Mouse (Mus musculus) neural tube, embryonic 13.5 days (tissue): ENCODE results near the gene Zfp651. TPM values are rescaled to one million over a fixed set of nuclear protein-coding genes. Genes with fewer than 3 reads are reported as not detected.

Experiments used
- ATAC-seq: fragments of 200-750 bp; cut with Nextera tagmentation; 2 replicates; pipeline ENCODE4 v1.8.0; 2017; ENCODE audit warnings: low read depth, mild to moderate bottlenecking, moderate TSS enrichment, moderate library complexity
- H3K27ac ChIP-seq: fragments of 300-500 bp; sonication (generic); replicated peaks from 2 replicates; pipeline ENCODE4 v1.5.1; 2015; ENCODE audit warnings: moderate library complexity, mild to moderate bottlenecking, inconsistent platforms
- H3K27me3 ChIP-seq: fragments of 300-500 bp; sonication (generic); 2 replicates; pipeline ENCODE4 v1.6.1; 2015; ENCODE audit warnings: mild to moderate bottlenecking, inconsistent platforms
- H3K36me3 ChIP-seq: fragments of 300-500 bp; sonication (generic); 2 replicates; pipeline ENCODE4 v1.6.1; 2015; ENCODE audit warnings: mild to moderate bottlenecking, inconsistent platforms
- H3K4me1 ChIP-seq: fragments of 300-500 bp; sonication (generic); replicated peaks from 2 replicates; pipeline ENCODE4 v1.6.1; 2015; ENCODE audit warnings: inconsistent platforms
- H3K4me2 ChIP-seq: fragments of 300-500 bp; sonication (generic); 2 replicates; pipeline ENCODE4 v1.6.1; 2015; ENCODE audit warnings: inconsistent platforms, mild to moderate bottlenecking, moderate library complexity
- H3K4me3 ChIP-seq: fragments of 300-500 bp; sonication (generic); 2 replicates; pipeline ENCODE4 v1.5.1; 2015; ENCODE audit warnings: mild to moderate bottlenecking, inconsistent platforms
- H3K9ac ChIP-seq: fragments of 300-500 bp; sonication (generic); 2 replicates; pipeline ENCODE4 v1.6.1; 2015; ENCODE audit warnings: moderate library complexity, mild to moderate bottlenecking, inconsistent platforms
- H3K9me3 ChIP-seq: fragments of 300-500 bp; sonication (generic); 2 replicates; pipeline ENCODE4 v1.6.1; 2016; ENCODE audit warnings: inconsistent platforms
- WGBS: fragments of 180-500 bp; shearing (Covaris S2); methylation state at CpG from one replicate; pipeline ENCODE4 v1.1.7; 2015; 5-methylcytosine and 5-hydroxymethylcytosine counted together
- polyA plus RNA-seq: library from polyadenylated mRNA; unstranded; fragments of >200 nt; fragmentation: Nextera tagmentation; extraction: Ambion mirVana; gene quantifications from 2 replicates; pipeline ENCODE4 v1.2.1, GENCODE M21; 2015

Zfp651 gene
- polyA plus RNA-seq, 1 experiment from 2014 or later: 19.2 TPM

- no peak overlapping the region for H3K9ac ChIP-seq
- H3K27me3 ChIP-seq: no peaks in the 10 kb centered on the region
- H3K4me1 ChIP-seq: peaks cover 4% of the 10 kb centered on the region
- no peak overlapping the region for H3K4me3 ChIP-seq
- H3K4me2 ChIP-seq: no peak overlapping the region
- peaks cover 87% of the 10 kb centered on the region for H3K36me3 ChIP-seq
- 97% methylated on average over 9 of the region's 9 CpGs for WGBS
- H3K9me3 ChIP-seq: no peaks in the 10 kb centered on the region
- ATAC-seq: no peak
- H3K27ac ChIP-seq: no peak overlapping the region
Measured at GRCm38 (mm10) chr9:121752774-121753173, 6.4 kb upstream of the Zfp651 start.

DNA sequence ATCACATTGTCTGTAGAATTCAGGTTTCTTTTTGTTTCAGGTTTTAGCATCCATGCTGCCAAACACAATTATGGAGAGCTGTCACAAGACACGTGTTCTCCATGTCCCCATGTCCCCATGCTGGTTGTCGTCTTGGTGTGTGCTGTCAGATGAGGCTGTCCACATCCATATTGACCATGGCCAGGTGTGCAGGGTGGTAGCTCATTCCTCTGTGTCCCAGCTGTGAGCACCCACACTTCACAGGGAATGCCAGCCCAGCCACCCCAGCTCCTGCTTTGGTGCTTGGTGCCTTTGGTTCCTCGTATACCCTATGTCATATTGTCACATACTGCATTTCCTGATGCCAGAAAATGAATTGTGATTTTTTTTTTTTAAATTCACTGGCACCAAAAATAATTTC is 4.5 kb upstream of the Zfp651 start:
- no peak for ATAC-seq
- Histone ChIP-seq H3K4me3 (no peak overlapping the region), H3K9ac (no peak overlapping the region), H3K4me2 (no peak overlapping the region), H3K27ac (no peak overlapping the region), H3K36me3 (peaks cover 68% of the 10 kb centered on the region), H3K4me1 (peaks cover 19% of the 10 kb centered on the region), H3K9me3 (no peaks in the 10 kb centered on the region), H3K27me3 (no peaks in the 10 kb centered on the region)
- WGBS: 91% methylated on average over 3 of the region's 3 CpGs

GRCm38 (mm10) chr9:121756785-121757184 is 2.3 kb upstream of the Zfp651 start:
- 86% methylated on average over 3 of the region's 3 CpGs for WGBS
- Histone ChIP-seq H3K4me3 (no peak overlapping the region), H3K27me3 (no peaks in the 10 kb centered on the region), H3K27ac (no peak overlapping the region), H3K4me2 (no peak overlapping the region), H3K9me3 (no peaks in the 10 kb centered on the region), H3K9ac (no peak overlapping the region), H3K36me3 (peaks cover 47% of the 10 kb centered on the region), H3K4me1 (peaks cover 34% of the 10 kb centered on the region)
- ATAC-seq: no peak

DNA sequence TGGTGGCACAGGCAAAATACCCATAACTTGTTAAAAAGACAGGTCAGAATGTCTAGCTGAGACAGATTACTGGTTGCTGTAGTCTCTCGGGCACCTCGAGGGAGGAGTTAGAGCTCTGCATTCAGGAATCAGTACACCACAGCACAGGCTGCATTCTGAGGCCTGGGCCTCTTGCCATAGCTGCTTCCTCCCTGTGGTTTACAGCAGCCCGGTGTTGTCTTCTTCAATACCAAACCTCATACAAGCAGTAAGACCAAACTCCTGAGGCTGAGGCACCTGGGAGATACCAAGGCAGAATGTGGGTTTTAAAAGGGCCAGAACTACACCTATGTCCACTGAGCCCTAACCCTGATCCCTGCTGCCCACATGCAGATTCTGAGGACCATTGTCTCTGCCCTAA is 1.7 kb upstream of the Zfp651 start:
- Histone ChIP-seq H3K27ac (peak overlapping the region; percentile 46; the same call in 1 of the 2 replicates), H3K4me1 (peaks cover 41% of the 10 kb centered on the region), H3K9ac (0 out of 2 replicates have a peak overlapping the region, but pooled peaks have one; percentile 97), H3K27me3 (no peaks in the 10 kb centered on the region), H3K36me3 (peaks cover 43% of the 10 kb centered on the region), H3K4me2 (peak overlapping the region; percentile 87; the same call in 1 of the 2 replicates), H3K4me3 (no peak overlapping the region), H3K9me3 (no peaks in the 10 kb centered on the region)
- WGBS: 76% methylated on average over 3 of the region's 3 CpGs
- ATAC-seq: no peak

DNA sequence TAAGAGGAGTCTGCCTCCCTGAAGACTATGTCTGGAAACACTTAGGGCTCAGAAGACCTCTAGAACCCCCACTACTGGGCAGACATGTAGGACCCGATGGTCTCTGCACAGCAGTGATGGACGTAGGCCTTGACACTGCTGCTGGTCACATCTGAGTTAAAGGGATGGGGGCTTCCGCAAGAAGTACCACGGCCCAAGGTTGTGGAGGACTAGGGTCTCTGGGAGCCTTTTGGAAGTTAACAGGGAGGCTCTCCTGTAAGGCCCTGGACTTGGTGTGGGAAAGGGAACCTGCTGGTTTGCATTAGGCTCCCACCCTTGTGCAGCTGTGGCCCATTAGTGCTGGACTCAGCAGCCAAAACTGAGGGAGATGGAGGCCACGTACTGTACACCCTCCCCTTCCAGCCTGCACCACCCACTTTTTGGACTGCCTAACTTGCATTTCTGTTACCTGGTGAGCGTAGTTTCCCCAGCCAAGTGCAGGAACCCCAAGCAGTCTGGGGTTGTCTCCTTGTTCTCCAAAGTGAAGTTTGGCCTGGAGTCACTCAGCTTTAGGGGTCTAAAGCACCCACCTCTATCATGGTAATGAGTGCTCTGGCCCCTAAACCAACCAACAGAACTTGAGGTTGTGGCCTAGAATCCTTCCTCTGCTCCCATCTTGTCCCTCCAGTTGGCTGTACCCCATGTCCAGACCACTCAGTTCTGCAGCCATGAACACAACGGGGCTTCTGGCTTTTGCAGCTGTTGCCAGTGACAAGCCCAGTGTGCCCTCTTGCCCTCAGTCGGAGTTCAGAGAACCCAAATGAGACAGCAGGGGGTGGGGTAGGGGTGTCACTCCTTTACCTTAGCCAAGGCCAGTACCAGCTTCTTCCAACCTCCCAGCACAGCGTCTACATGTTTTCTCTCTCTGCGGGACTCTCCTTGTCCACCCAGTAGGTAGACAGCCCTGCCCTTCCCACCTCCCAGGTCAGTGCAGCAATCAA is 1.0 kb upstream of the Zfp651 start:
- WGBS: 57% methylated on average over 10 of the region's 10 CpGs

GRCm38 (mm10) chr9:121760271-121761090 is 1.4 kb downstream of the Zfp651 start:
- ATAC-seq: peak; percentile 42
- WGBS: under 1% methylated on average over 43 of the region's 43 CpGs
- Histone ChIP-seq H3K4me3 (peak overlapping the region; percentile 91), H3K4me1 (peaks cover 43% of the 10 kb centered on the region), H3K9me3 (no peaks in the 10 kb centered on the region), H3K27me3 (no peaks in the 10 kb centered on the region), H3K36me3 (peaks cover 47% of the 10 kb centered on the region), H3K27ac (peak overlapping the region; percentile 92), H3K4me2 (peak overlapping the region; percentile 87), H3K9ac (peak overlapping the region; percentile 97)

More for the DNA sequence above, 1.0 kb upstream of the Zfp651 start:
- H3K9ac ChIP-seq: peak overlapping the region; percentile 97
- H3K4me2 ChIP-seq: peak overlapping the region; percentile 87
- H3K4me1 ChIP-seq: peaks cover 43% of the 10 kb centered on the region
- peaks cover 45% of the 10 kb centered on the region for H3K36me3 ChIP-seq
- ATAC-seq: no peak
- H3K27ac ChIP-seq: peak overlapping the region; percentile 92; the same call in 1 of the 2 replicates
- H3K9me3 ChIP-seq: no peaks in the 10 kb centered on the region
- H3K4me3 ChIP-seq: peak overlapping the region; percentile 91
- H3K27me3 ChIP-seq: no peaks in the 10 kb centered on the region

DNA sequence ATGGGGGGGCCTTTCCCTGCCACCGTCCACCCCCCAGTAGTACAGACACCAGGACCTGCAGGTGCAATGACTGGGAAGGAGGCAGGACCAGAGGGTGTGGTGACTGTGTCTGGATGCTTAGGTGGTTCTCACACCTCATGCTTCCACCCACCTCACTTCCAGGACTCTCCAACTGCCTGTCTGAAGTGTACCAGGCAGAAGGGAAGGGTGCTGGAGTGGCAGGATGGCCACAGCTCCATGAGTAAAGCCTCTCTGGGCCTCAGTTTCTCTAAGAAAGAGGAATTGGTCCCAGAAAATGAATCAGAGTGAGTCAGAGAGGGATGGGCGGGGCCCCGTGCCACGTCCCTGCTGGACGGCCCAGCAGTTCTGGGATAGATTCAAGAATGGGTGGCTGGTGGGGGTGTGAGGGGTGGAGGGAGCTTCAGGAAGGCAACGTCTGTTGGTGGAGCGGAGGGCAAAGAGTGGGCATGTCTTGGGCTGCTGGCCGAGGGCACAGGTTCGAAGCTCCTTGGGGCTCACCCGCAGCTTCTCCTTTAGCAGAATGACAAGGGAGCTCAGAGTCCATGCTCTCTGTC is 2.0 kb downstream of the Zfp651 start:
- Histone ChIP-seq H3K27ac (peak overlapping the region; percentile 92), H3K36me3 (peaks cover 47% of the 10 kb centered on the region), H3K9me3 (no peaks in the 10 kb centered on the region), H3K4me2 (peak overlapping the region; percentile 87), H3K27me3 (no peaks in the 10 kb centered on the region), H3K4me3 (peak overlapping the region; percentile 91), H3K4me1 (peaks cover 43% of the 10 kb centered on the region), H3K9ac (peak overlapping the region; percentile 97)
- ATAC-seq: no peak
- 52% methylated on average over 10 of the region's 10 CpGs for WGBS

- Histone ChIP-seq H3K27me3 (no peaks in the 10 kb centered on the region), H3K4me3 (0 out of 2 replicates have a peak overlapping the region, but pooled peaks have one; percentile 1), H3K36me3 (peaks cover 50% of the 10 kb centered on the region), H3K4me1 (peaks cover 43% of the 10 kb centered on the region), H3K9me3 (no peaks in the 10 kb centered on the region), H3K9ac (0 out of 2 replicates have a peak overlapping the region, but pooled peaks have one; percentile 97), H3K27ac (0 out of 2 replicates have a peak overlapping the region, but pooled peaks have one; percentile 23), H3K4me2 (peak overlapping the region; percentile 87; the same call in 1 of the 2 replicates)
- 66% methylated on average over 8 of the region's 8 CpGs for WGBS
- ATAC-seq: no peak
Measured at GRCm38 (mm10) chr9:121761787-121762186, 2.7 kb downstream of the Zfp651 start.

- no peak overlapping the region for H3K4me2 ChIP-seq
- 88% methylated on average over 10 of the region's 10 CpGs for WGBS
- no peak overlapping the region for H3K4me3 ChIP-seq
- H3K36me3 ChIP-seq: peaks cover 51% of the 10 kb centered on the region
- no peaks in the 10 kb centered on the region for H3K9me3 ChIP-seq
- ATAC-seq: no peak
- no peak overlapping the region for H3K27ac ChIP-seq
- H3K9ac ChIP-seq: no peak overlapping the region
- H3K4me1 ChIP-seq: peaks cover 43% of the 10 kb centered on the region
- H3K27me3 ChIP-seq: no peaks in the 10 kb centered on the region
Measured at GRCm38 (mm10) chr9:121762248-121762647, 3.1 kb downstream of the Zfp651 start.

DNA sequence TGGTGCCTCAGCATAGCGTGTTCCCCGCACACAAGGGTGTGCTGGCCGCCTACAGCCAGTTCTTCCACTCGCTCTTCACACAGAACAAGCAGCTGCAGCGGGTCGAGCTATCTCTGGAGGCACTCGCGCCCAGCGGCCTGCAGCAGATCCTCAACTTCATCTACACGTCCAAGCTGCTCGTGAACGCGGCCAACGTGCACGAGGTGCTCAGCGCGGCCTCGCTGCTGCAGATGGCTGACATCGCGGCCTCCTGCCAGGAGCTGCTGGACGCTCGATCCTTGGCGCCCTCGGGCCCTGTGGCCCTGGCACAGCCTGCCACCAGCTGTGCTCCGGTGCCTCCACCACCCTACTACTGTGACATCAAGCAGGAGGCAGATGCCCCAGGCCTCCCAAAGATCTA is 3.6 kb downstream of the Zfp651 start:
- ATAC-seq: no peak
- Histone ChIP-seq H3K4me1 (peaks cover 38% of the 10 kb centered on the region), H3K27me3 (no peaks in the 10 kb centered on the region), H3K36me3 (peaks cover 56% of the 10 kb centered on the region), H3K4me3 (no peak overlapping the region), H3K4me2 (no peak overlapping the region), H3K27ac (no peak overlapping the region), H3K9ac (no peak overlapping the region), H3K9me3 (no peaks in the 10 kb centered on the region)
- 80% methylated on average over 25 of the region's 25 CpGs for WGBS

DNA sequence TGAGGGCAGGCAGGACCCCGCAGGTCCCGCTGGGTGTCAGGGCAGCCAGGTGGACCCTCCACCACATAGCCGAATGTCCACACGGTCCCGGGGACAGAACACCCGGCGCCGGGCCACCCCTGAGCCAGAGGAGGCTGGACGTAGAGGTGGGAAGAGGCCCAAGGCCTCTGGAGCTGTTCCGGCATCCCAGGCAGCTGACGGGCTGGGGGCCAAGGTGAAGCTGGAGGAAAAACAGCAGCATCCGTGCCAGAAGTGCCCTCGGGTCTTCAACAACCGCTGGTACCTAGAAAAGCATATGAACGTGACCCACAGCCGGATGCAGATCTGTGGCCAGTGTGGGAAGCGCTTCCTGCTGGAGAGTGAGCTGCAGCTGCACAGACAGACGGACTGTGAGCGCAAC is 4.6 kb downstream of the Zfp651 start:
- Histone ChIP-seq H3K9me3 (no peaks in the 10 kb centered on the region), H3K4me2 (no peak overlapping the region), H3K36me3 (peaks cover 66% of the 10 kb centered on the region), H3K9ac (no peak overlapping the region), H3K4me3 (no peak overlapping the region), H3K4me1 (peaks cover 29% of the 10 kb centered on the region), H3K27ac (no peak overlapping the region), H3K27me3 (no peaks in the 10 kb centered on the region)
- 92% methylated on average over 19 of the region's 19 CpGs for WGBS
- ATAC-seq: no peak
